Mouse (Mus musculus): ENCODE measurements around the gene Rabgap1l.

Gene Rabgap1l

DNA sequence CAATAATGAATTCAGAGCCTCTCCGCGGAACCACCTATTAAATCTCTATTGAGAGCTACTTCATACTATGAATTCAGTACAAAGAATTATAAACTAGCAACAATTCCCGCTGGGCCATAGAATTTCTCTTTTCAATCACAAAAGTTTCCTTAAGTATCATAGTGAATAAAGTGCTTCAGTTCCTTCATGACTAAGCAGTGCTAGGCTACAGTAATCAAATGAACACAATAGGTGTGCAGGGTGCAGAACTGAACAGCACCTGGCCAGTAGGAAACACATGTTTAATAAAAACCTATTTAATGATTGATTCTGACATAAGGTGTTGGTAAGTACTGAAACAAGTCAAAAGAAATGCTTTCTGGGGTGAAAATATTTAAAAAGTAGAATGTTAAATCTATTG, 560.9 kb downstream of the Rabgap1l start:
- DNase-seq: no peak

- DNase-seq: peak; percentile 72 to 86
Measured at GRCm38 (mm10) chr1:160231013-160231412, 562.0 kb downstream of the Rabgap1l start.

DNA sequence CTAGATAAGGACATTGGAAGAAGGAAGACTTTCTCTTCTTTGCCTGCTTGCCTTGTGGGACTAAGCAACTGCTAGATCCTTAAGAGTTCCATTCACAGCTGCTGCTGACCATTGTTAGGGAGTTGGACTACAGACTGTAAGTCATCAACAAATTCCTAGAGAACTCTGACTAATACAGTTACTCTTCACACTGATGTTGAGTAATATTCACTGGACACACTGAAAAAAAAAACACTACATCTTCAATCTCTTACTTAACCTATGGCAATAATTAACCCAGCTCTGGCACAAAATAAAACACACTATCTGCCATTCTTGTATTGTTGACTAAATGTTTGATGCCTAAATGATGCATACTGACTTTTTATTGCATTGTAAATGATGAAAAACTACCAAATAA, 565.2 kb downstream of the Rabgap1l start:
- no peak for DNase-seq

GRCm38 (mm10) chr1:160227196-160227595, 565.8 kb downstream of the Rabgap1l start:
- no peak for DNase-seq

DNA sequence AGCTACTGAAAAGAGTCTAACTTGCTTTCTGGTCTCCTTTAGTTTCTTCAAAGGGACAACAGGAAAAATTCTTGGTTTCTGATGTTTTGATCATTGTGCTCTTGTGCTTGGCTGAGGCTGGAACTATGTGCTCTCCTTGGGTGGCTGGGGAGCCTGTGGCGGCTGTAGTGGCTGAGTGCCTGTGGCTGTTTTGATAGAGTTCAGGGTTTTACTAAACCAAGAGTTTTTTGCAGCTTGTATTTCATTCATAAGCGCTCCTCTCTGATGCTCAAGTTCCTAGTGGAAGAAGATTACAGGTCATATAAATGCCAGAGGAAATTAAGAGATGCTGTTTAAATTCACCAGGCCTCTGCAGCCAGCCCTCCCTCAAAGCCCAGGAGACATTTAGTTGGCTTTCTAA, 568.9 kb downstream of the Rabgap1l start:
- no peak for DNase-seq

- no peak for DNase-seq
Measured at GRCm38 (mm10) chr1:160217898-160218297, 575.1 kb downstream of the Rabgap1l start.

- no peak for DNase-seq
Measured at GRCm38 (mm10) chr1:160214171-160214570, 578.8 kb downstream of the Rabgap1l start.

DNA sequence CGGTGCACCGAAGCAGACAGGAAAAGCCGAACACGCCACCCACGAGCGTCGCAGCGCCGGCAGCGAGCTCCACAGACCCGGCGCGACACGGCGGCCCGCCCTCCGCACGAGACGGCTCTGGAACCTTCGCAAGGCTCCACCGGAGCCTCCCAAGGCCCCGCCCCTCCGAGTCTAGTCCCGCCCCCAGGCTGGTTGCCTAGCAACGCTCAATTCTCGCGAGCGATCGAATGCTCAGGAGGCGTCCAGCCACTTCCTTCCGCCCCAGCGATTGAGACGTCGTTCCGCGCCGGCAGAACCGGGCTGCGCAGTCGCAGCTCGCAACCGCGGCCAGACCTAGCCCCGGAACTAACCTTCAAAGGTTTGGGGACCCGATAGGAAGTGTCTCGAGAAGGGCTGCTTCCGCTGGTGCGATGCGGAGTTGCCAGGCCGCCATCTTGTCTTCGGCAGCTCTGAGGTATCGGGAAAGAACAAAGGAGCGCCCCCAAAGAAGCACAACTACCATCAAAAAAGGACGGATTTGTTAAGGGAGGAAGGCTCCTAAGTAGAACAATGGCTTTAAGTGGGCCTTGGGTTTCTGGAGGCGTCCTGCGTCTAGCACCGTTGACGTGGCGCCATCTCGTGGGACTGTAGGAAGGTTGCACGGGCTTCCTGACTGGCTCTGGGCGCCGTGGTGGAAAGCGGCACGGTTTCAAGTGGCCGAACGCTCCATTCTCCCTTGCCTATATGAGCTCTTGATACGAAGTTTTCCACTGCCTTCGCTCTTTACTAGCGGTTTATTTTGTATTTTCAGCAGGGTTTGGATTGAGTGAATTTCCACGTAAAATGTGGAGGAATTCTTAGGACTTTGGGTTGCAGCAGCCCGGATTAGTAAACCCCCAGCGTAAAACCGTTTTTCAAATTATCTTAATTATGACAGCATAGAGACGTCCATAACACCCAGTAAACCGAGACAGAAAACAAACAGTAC, 580.0 kb downstream of the Rabgap1l start, which contains the start of gene Cacybp:
Gene Cacybp (minus strand): TSS at position 173 of the 967 bp plus-strand sequence.
- peak; percentile 100 for DNase-seq

DNA sequence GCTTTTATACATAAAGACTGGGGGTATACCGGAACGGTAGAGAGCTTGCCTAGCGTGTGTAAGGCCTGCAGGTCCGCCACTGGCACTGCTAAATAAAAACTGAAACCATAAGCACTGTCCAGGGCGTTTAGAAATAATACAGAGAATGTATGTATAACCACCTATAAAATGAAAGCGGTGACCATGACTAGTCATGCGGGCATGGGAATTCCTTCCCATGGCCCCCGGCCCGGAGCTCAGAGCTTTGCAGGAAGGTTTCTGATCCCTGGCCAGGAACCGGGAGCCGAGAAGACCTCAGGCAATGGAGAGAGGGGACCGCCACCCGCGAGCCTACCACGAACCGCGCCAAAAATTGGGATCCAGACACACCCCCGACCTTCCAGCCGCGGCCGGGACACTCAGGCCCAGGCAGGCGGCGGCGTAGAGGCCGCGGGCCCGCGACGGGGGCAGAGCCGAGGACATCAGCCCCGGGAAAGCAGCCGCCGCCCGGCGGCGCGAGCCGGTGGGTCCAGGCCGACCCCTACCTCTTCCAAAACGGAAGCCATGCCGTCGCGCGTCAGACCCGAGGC, 580.8 kb downstream of the Rabgap1l start:
- DNase-seq: peak; percentile 84 to 86

DNA sequence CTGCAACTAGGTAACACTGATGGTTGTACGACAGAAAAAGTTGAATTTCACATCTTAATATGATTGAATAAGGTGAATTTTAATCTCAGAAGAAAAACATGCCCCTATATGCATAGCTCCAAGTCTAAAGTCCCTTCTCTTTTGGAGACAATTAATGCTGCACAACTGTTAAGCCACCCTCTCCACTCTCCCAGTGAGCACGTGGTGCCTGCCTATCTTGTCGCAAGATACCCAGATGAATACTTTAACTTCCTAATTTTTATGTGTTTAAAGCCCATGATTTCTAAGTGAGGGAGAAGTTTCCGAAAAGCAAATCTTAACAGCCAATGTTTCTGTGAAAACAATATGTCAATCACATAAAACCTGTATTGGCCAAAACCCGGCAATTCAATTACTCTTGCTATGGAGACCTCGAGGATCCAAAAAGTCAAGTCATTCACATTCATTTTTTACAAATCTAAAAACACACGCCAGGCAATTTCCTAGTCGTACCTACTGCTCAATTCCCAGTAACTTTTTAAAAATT, 581.4 kb downstream of the Rabgap1l start:
- DNase-seq: no peak

DNA sequence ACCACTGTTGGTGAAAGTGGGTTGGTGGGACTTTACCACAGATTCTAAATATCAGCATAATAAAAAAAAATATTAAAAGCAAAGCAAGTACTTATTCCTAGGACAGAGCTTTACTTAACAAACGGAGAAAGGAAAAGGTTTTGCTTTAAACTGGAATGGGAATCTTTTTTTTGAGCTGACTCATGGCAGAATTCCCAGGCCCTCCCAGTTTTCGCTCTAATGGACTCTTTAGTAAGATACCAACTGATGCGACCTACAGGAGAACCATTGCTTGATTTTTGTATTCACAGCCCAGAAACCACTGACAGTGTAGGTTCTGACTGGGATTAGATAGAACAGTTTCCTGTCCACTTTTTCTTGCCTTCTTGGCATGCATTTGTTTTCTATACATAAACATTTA, 582.4 kb downstream of the Rabgap1l start:
- DNase-seq: peak in 1 of 2 experiments; percentile 22

- DNase-seq: no peak
Measured at GRCm38 (mm10) chr1:160209844-160210243, 583.2 kb downstream of the Rabgap1l start.

DNA sequence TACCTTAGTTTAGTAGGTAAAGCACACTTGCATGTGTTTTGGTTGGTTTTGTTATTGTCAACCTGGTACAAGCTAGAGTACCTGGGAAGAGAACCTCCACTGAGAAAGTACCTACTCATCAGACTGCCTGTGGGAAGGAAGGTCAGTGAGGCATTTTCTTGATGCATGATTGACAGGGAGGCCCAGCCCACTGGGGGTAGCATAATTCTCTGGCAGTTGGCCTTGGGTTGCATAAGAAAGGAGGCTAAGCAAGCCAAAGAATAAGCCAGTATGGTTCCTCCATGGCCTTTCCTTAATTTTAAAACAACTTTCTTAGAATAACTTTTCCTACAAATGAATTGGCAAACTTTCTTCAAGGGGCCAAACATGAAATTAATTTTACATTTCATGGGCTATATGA, 587.5 kb downstream of the Rabgap1l start:
- no peak for DNase-seq

GRCm38 (mm10) chr1:160195337-160195663, 597.7 kb downstream of the Rabgap1l start:
- DNase-seq: no peak

- peak; percentile 98 to 99 for DNase-seq
Measured at GRCm38 (mm10) chr1:160194529-160195336, 598.3 kb downstream of the Rabgap1l start, which contains the start of gene Mrps14. Mrps14 (plus strand) TSS chr1:160195215.

- DNase-seq: peak; percentile 62
Measured at GRCm38 (mm10) chr1:160184506-160184905, 608.5 kb downstream of the Rabgap1l start.

GRCm38 (mm10) chr1:160181216-160181615, 611.8 kb downstream of the Rabgap1l start:
- no peak for DNase-seq

- DNase-seq: no peak
Measured at GRCm38 (mm10) chr1:160176903-160177302, 616.1 kb downstream of the Rabgap1l start.
